Mouse (Mus musculus) spleen, postnatal 10 days (tissue): ENCODE data around the gene Lrrc8c.

Source experiments
- DNase-seq, 2 experiments: peaks; one replicate each; pipeline ENCODE4 v3.0.0; 2021 to 2022; ENCODE audit warnings: low spot score in 2 of 2

Lrrc8c gene

DNA sequence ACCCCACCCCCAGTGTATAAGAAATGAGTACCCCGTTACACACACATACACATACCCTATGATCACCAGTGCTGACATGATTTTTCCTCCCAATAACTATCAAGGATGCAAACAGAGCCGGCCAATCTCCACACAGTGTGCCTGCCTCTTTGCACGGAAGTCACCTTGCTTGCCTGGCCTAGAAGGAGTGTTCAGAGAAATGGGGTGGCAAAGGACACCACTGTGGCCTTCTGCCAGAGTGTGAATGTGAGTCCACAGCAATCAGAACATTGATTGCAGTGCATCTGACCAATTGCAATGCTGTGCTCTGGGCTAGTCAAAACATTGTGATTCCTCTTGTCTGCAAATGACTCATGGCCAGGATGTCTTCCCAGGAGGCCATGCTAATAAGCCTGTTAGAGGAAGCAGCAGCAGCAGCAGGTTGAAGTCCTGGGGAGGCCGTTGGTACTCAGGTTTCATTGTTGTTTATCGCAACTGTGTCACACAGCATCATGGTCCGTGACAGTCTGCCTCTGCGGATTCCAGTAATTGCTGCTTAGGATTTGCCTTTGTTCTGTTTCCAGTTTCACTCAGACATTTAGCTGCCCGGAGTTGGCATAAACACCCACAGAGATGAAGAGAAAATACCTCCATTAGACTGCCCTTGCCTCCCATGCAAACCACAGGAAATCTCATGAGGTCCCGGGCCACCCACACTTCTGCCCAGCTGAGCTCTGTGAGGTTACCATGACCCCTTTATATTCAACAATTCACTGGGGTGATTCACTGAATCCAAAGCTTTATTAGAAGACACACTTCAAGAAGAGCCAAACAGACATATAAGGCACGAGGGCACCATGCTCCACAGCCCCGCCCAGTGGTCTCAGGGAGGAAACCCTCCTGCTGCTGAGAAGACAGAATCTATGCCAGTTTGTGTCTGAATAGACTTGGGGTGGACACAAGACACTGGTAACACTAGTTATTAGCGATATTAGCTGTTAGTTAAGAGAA, 18.8 kb upstream of the Lrrc8c start:
- peak in 1 of 2 experiments; percentile 66 for DNase-seq

DNA sequence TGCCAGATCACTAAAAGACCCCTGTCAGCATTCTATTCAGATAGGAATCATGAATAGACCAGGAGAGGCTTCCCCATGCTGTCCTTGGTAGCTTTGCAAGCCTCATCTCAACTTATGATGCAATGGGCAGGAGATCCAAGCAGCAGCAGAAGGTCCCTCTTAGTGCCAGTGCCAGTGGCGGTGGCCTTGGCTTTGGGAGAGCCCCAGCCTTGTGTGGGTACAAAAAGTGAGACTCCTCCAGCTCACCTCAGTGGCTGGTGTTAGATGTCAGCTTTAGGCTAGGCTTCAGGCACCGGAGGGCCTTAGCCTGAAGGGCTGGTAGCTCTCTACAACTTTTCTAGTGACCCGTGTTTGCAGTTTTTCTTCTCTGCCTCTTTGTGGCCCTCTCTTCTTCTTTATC, 18.1 kb upstream of the Lrrc8c start:
- DNase-seq, result no peak

DNA sequence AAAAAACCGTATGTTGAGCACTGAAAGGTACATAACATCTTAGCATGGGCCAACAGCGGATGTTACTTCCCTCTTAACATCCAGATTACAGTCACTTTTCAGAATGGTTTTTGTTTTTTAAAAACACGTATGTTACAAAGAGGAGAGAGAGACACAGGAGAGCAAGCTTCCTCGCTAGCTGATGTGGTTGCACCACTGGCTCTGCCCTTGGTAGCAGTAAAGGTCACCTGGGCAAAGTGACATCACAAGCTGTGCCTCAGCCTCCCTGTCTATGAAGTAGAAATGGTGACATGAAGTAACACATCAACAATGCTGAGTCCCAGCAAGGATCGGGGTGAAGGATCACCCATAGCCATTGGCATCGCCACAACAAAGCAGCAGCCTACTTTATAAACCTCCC, 10.4 kb upstream of the Lrrc8c start:
- DNase-seq, result no peak

DNA sequence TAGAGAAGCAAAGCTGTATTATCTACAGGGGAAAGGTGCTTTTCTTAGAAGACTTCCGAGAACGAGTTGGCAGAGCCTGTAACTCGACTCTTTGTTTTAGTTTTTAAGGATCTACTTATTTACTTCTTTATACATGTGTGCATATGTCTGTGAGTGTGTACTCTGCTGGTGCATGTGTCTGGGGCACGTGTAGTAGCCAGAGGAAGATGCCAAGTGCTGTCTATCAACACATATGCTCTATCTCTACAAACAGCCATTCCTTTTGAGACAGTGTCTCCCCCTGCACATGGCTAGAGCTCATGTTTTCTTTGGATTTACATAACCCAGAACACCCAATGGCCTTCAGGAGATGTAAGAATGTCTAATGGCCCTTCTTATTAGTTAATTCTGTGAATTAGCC, 6.9 kb upstream of the Lrrc8c start:
- no peak for DNase-seq

DNA sequence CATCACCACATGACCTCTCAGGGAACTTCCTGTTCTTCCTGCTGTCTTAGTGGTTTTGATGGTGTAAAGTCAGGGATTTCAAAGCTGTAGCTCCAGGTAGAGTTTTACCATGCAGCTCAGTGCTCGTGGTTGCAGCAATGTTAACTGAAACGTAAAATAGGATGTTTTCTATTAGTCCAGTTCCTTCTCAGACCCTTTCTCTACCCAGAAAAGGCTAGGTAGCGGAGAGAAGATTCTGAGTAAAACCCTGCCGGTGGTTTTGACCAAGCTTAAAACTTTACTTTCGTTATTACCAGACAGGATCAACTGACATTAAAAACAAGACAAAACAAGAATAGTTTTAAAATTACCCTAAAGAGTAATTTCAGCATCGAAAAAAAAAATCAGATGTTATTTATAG, 3.7 kb upstream of the Lrrc8c start:
- no peak for DNase-seq

DNA sequence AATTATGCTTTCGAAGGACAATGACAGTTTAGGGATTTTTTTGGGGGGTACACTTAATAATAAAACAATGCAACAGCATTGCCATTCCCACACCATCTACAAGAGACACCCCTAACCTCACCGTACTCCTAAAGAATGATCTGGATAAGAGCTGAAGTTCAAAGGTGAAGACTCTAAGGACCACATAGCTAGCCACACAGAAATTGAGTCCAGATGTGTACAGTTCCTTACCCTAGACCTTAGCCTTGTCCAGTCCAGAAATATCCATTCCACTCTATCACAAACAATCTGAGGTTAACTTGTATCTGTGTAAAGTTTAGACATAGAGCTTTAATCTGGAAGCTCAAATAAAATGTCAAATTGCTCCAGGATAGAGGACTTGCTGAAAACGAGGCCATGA, 2.9 kb upstream of the Lrrc8c start:
- DNase-seq, result no peak

DNA sequence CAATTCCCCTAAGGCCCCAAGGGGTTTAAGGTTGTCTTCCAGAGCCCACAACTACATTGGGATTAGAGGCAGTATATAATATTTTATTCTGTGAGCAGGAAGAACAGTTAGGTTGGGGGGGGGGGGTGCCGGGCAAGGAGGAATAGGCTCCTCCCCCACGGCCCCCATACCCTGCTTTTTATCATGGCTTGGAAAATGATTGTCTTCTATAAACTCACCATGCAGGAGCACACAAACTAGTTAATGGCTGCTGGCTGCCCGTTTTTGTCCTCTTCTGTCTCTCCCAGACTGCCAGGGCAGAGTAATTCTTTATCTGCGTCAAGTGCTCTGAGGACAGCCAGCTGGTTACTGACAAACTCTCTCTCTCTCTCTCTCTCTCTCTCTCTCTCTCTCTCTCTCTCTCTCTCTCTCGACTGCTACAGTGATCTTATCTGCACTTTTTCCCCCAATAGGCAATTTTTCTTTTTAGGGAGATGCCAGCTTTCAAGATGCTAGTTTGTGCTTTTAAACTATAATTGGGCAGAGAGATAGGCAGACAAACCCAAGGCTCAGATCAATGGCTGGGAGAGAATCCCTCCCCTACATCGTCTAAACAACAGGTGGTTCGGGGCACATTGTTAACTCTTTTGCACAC, 1.1 kb upstream of the Lrrc8c start:
- peak in 1 of 2 experiments; percentile 29 for DNase-seq

DNA sequence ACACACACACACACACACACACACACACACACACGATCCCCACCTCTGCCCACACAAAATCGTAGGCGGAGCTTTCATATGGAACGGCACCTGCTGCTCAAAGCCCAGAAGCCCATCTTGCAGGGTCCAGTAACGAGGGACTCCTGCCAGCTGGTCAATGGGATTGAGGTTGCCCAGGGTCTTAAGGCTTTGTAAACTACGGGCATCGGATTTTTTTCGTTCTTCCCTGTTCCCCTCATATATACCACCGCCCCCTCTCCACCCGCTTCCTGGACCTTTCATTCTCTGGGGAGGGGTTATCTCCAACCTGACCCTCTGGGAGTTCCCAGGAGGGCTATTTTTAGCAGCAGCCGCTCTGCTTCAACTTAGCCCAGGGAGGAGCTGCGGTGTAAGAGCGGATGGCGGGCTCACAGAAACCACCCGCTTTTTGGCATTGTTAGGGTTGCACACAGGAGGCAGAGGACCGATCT, 527 bp upstream of the Lrrc8c start:
- peak in 1 of 2 experiments; percentile 59 for DNase-seq

DNA sequence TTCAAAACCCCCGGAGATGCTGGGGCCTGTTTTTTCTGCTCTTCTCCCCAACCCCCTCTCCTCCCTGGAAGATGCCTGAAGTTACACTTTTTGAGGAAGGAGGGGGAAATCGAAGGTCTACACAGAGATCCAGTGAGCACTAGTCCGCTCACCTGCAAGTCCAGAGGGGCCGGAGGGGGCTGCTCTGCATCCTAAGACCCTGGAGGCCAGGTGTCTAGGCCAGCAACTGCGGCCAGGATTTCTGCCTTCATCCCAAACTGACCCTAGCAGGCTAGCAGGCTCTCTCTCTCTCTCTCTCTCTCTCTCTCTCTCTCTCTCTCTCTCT, 750 bp downstream of the Lrrc8c start:
- DNase-seq, result no peak

DNA sequence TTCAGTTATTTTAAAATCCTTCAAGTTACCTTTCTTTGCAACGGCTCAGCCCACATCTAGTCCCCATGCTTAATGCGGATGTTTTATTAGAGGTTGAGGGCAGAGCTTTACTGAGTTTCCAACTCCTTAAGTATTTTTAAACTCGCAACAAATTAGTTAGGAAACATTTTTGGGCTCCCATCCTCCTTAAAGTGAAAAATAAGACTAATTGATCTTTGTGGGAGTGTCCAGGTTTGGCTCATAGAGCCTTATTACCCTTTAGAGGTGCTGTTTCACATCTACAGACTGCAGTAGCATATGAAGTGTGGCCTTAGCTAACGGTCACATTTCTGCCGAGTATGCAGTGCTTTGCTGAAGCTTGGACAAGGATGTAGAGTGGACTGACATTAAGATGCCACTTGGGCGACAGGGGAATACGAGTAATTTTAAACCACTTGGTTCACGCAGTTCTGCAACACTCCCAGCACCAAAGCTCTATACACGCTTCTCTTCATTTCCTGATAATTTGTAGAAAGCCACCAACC, 1.3 kb downstream of the Lrrc8c start:
- peak in 1 of 2 experiments; percentile 36 for DNase-seq

DNA sequence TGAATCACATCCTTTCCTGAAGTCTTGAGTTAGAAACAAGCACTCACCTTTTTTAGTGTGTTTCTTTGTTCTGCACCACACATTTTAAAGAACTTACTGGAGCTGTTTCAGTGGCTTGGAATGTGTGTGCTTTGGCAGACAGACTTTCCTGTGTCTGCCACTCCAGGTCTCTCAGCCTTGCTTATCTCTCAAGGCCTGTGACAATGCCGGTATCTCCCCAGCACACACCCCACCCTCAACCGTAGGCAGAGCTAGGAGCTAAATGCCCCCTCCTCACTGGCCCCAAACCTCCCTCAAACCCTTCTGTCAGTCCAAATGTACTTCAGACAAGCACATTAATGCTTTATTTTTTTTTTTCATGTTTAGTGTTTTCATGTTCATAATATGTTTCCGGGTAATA, 4.3 kb downstream of the Lrrc8c start:
- DNase-seq, result peak in 1 of 2 experiments; percentile 31

DNA sequence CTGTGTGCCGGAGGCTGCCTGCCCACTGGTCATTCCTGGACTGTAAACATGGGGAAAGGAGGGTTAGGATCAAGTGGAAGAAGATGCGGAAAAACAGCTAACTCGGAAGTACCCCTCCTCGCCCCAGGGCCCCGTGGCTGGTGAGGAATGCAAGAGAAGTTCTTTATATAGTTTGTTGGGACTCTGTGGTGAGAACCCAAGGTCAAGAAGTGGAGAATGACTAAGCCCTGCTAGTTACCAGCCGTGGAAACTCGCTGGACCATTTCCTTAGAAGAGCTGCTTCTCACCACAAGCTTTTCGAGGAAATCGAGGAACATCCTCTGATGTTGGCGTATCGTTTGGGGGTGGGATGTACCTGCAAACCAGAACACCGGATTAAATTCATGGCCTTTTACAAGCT, 5.8 kb downstream of the Lrrc8c start:
- DNase-seq, result no peak

DNA sequence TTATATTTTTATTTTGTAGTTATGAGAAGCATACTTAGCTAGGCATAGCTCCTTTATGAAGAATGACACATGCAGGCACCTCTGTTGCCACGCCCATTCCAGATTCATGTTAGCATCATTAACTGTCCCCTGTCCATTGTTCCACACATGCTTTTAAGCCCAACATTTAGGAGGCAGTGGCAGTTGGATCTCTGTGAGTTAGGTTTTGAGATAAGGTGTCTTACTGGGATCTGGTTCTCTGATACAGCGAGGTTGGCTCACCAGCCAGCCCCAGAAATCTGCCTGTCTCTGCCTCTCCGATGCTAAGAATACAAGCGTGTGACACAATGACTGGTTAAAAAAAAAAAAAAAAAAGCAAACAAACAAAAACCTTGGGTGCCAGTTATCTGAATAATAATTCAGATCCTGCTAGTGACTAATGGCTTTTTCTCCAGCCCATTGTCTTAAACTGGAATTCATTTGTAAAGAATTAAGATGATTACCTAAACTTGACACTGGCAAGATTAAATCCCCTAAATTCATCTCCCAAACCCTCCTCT, 7.0 kb downstream of the Lrrc8c start:
- no peak for DNase-seq

DNA sequence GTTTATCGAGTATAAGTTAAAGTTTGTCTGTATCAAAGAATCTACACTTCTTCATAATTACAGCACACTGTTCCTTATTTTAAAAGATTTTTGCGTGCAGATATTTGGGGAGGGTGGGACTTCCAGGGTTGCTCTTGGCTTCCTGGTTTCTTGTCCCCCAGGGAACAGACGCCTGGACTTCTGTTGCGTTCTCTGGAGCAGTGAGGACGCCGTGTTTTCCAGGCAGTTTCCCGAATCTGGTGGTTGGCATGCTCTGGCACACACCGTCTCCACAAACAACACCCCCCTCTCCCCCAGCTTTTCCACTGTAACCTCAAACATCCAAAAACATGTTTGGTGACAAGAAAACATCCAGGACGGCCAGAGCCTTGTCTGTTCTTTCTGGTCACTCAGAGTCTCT, 7.6 kb downstream of the Lrrc8c start:
- no peak for DNase-seq

DNA sequence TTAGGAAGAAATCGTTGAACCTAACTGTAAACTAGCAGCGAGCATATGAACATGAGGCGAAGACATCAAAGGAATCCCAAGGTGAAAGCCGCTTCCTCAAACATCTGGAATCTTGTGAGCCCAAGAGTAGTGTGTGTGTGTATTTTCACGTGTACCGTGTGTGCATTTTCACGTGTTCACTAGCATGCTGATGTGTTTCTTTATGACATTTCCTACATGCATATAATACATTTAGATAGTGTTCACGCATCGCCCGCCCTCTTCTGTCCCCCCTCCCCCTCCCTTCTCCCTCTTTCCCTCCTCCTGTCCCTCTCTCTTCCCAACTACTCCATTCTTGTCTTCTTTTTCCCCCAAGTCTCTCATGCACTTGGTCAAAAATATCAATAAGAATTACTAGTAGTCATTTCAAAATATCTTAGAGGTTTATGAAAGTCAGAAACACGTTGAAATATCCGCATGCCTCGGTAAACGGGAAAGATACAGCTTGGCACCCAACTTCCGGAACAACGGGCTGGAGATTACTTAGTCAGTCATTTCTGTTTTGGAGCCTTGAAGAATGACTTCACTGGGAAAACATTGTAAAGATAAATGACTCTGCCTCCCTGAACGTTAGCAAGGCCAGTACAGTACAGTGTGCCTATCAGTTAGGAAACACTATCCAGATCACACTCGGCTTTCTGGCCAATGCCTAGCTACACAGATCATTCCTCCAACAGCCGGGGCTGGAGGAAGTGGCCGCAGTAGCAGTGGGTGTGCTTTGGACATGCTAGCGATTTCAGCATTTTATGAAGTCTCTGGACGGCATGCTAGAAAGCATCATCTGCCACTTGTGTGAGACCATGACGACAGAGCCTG, 8.5 kb downstream of the Lrrc8c start:
- no peak for DNase-seq

DNA sequence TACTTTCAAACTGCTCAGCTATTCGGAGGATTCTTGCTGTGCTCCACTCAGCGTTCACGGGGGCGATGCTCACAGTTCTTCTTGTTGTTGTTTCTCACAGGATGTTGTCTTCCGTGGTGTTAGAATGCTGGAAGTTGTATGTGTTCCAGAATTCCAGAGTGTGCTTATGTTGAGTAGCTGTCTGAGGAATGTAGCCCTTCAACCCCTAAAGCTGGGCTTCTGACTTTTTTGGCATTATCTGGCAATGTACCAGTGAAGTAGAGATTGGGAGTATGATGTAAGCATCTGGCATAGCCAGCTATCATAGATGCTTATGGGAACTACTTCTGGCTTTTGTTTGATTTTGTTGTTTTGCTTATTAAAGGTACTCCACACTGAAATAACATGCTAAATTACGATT, 11.4 kb downstream of the Lrrc8c start:
- no peak for DNase-seq

DNA sequence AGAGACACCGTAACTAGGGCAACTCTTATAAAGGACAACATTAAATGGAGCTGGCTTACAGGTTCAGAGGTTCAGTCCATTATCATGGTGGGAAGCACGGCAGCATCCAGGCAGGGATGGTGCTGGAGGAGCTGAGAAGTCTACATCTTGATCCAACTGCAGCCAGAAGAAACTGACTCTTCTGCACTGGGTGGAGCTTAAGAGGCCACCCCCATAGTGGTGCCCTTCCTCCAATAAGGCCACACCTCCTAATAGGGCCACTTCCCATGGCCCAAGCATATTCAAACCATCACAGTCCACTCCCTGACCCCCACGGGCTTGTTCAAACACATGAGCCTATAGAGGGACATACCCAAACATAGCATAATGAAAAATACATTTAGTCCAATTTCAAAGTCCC, 16.0 kb downstream of the Lrrc8c start:
- no peak for DNase-seq

DNA sequence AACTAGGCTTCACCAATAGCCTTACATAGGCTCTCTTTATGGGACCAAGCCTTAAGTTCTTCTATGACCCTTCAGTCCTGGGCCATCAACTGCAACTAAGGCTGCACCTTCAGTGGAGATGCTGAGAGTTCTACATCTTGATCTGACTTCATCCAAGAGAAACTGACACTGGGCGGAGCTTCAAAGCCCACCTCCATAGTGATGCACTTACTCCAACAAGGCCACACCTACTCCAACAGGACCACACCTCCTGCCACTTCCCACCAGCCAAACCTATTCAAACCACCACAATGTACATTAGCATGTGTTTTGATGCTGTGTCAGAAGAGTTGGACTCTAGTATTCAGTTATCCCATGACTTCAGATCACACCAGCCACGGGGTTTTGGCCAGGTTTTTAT, 17.0 kb downstream of the Lrrc8c start:
- no peak for DNase-seq

DNA sequence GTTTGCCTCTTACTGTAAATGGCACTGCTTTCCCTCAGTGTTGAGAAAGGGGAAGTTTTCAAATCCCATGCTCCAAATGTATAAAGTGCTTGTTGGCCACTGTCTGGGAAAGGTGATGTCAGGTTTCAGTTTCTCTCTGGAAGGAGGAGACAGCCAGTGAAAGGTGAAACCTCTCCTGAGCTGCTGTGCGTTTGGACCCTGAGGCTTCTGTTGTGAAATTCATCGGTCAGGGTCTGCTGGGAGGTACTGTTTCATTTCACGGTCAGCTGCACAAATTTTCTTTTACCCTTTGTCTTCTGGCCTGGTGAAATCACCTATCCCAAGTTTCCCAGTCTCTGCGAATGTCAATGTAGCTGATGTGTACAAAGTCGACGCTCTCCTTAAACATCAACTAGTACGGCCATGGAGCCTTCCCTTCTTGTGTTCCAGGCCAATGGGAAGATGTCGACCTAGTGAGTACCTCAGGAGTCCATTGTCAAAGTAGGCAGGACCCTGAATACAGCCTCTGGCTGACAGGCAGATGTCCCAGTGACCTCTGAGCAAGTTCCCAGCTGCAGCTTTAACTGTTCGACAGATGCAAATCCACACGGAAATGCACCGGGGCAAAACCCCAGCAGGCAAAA, 18.0 kb downstream of the Lrrc8c start:
- no peak for DNase-seq

DNA sequence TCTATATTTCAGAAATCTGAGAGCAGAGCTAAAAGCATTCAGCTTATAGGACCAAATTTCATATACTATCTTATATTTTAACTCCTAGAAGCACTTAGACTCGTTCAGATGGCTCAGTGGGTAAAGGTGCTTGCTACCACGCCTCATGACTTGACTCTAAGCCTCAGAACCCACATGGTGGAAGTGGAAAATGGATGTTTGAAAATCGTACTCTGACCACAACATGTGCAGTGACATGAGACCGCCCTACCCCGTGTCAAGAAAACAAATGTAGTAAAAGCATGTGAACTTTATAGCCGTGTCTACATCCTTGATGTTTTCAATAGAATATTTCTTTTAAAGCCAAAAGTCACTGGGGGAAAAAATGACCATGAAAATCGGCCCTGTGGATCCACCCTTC, 21.9 kb downstream of the Lrrc8c start:
- DNase-seq, result no peak

DNA sequence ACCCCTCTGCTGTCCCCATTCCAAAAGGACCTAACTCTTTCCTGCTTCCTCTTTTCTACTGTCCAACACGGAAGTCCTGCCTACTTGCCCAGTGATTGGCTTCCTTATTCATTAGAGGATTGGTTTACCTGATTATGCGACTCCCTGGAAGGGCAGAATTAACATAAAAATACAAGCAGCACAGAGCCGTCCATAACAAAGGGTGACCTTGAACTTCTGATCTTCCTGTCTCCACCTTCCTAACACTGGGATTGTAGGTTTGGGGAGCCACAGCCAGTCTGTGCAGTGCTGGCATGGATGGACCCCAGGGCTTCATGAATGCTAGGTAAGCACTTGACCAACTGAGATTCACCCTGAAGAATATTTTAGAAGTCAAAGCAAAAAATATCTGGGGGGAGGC, 25.9 kb downstream of the Lrrc8c start:
- DNase-seq, result no peak
